Mouse (Mus musculus) kidney, adult 2 months (tissue): ENCODE data around the gene Ywhah.

Experiments used
- CTCF ChIP-seq: fragments of 200-500 bp; conservative IDR thresholded peaks from 2 replicates; pipeline ENCODE4 v1.5.1; 2011; ENCODE audit warnings: low read depth, mild to moderate bottlenecking, control low read depth, low read length, moderate library complexity, mixed read lengths; ENCODE audit not compliant: insufficient read depth, insufficient read length
- POLR2A ChIP-seq: fragments of 200-500 bp; IDR thresholded peaks from one replicate; pipeline ENCODE4 v1.6.1; 2011; ENCODE audit warnings: low read depth, low read length, control low read depth

DNA sequence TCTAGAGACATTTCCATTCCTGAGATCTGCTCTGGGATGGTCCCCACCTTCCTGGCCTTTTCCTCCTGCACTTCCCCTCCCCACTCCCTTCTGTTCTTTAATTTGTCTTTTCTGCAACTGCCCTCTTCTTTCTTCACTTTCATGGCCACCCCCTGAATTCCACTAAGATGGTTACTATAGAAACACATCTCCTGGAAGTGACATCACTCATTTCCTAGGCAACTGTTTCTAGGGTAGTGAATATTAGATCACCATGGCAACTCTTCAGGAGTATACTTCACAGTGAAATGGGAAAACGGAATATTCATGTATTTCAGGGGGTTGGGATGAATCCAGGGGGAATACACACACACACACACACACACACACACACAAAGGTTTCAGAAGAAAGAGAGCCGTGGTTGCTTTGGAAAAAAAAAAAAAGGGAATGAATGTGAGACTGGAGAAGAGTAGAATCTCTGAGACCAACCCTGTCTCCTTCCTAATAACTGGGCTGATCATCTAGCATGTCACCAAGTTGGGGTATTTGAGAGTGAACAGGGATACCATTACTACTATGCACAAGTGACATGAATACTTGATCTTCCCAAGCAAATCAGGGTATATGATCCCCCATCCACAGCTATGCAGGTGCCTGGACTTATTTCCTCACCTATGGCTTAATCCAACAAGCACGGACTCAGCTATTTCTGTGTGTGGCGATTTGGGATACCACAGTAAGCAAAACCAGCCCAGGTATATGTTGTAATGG lies 12.0 kb downstream of the Ywhah start:
- TF ChIP-seq CTCF (no peak), POLR2A (no peak)
